Mouse (Mus musculus) midbrain, embryonic 16.5 days (tissue): ENCODE data around the gene Zfp385a. TPM values are rescaled to one million over a fixed set of nuclear protein-coding genes. Genes with fewer than 3 reads are reported as not detected.

Experiments used
- ATAC-seq: fragments of 200-750 bp; cut with Nextera tagmentation; 2 replicates; pipeline ENCODE4 v1.8.0; 2017; ENCODE audit warnings: moderate TSS enrichment
- H3K27ac ChIP-seq: fragments of 300-500 bp; sonication (generic); 2 replicates; pipeline ENCODE4 v1.5.1; 2014; ENCODE audit warnings: mild to moderate bottlenecking, low read length, mixed read lengths
- H3K27me3 ChIP-seq: fragments of 300-500 bp; sonication (generic); 2 replicates; pipeline ENCODE4 v1.6.1; 2014; ENCODE audit warnings: low read depth, low read length, mixed read lengths; ENCODE audit not compliant: control insufficient read depth, insufficient read depth
- H3K36me3 ChIP-seq: fragments of 300-500 bp; sonication (generic); 2 replicates; pipeline ENCODE4 v1.6.1; 2014; ENCODE audit warnings: mild to moderate bottlenecking, low read length, moderate library complexity, mixed read lengths; ENCODE audit not compliant: control insufficient read depth, insufficient read depth
- H3K4me1 ChIP-seq: fragments of 300-500 bp; sonication (generic); 2 replicates; pipeline ENCODE4 v1.6.1; 2014; ENCODE audit warnings: mild to moderate bottlenecking, low read length, mixed read lengths; ENCODE audit not compliant: control insufficient read depth, insufficient read depth
- H3K4me2 ChIP-seq: fragments of 300-500 bp; sonication (generic); 2 replicates; pipeline ENCODE4 v1.6.1; 2014; ENCODE audit warnings: mild to moderate bottlenecking, low read length, mixed read lengths
- H3K4me3 ChIP-seq: fragments of 300-500 bp; sonication (generic); 2 replicates; pipeline ENCODE4 v1.5.1; 2014; ENCODE audit warnings: low read depth, mild to moderate bottlenecking, low read length, moderate library complexity, mixed read lengths
- H3K9ac ChIP-seq: fragments of 300-500 bp; sonication (generic); 2 replicates; pipeline ENCODE4 v1.6.1; 2014; ENCODE audit warnings: low read depth, low read length, mixed read lengths
- H3K9me3 ChIP-seq: fragments of 300-500 bp; sonication (generic); replicated peaks from 2 replicates; pipeline ENCODE4 v1.6.1; 2014; ENCODE audit warnings: mild to moderate bottlenecking, low read length, mixed read lengths; ENCODE audit not compliant: control insufficient read depth, poor library complexity, severe bottlenecking
- WGBS: fragments of 180-500 bp; shearing (Covaris S2); extraction: QIAGEN DNeasy Blood & Tissue Kit; methylation state at CpG from one replicate; pipeline ENCODE4 v1.1.7; 2014; 5-methylcytosine and 5-hydroxymethylcytosine counted together
- polyA plus RNA-seq: library from polyadenylated mRNA; unstranded; fragments of >200 nt; fragmentation: Nextera tagmentation; extraction: Ambion mirVana; gene quantifications from 2 replicates; pipeline ENCODE4 v1.2.1, GENCODE M21; 2015

Gene Zfp385a
- 20.1 and 22.7 TPM in 2 replicates for polyA plus RNA-seq

DNA sequence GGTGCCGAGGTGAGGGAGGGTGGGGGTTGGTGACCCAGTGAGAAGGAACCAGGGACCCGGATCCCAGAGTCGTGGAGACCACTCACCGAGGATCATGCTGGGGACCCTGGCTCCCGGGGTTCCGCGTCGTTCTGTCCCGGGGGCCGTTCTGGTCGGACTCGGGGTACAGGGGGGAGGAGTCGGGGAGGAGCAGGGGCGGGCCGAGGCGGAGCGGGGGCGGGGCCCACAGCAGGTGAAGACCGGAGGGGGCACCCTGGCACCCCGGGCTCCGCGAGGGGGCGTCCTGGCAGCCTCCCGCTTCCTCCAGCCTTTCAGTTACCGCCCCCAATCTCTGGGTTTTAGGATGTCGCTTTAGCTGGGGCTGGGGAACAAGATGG, at the start of gene Zfp385a:
TSS of gene Zfp385a (minus strand) at position 133 of the 377 bp plus-strand sequence.
- H3K27ac ChIP-seq = peak within 1 kb of the TSS; percentile 39; the same call in 1 of the 2 replicates
- WGBS = 0% methylated on average over 25 of the region's 26 CpGs
- H3K27me3 ChIP-seq = no peaks in the 10 kb centered on the region
- peaks cover 23% of the 10 kb centered on the region for H3K4me1 ChIP-seq
- peak within 1 kb of the TSS; percentile 65 for H3K4me3 ChIP-seq
- peak; percentile 55 for ATAC-seq
- peak within 1 kb of the TSS; percentile 78 for H3K4me2 ChIP-seq
- no peaks in the 10 kb centered on the region for H3K36me3 ChIP-seq
- H3K9me3 ChIP-seq = no peaks in the 10 kb centered on the region
- peak within 1 kb of the TSS; percentile 81 for H3K9ac ChIP-seq

DNA sequence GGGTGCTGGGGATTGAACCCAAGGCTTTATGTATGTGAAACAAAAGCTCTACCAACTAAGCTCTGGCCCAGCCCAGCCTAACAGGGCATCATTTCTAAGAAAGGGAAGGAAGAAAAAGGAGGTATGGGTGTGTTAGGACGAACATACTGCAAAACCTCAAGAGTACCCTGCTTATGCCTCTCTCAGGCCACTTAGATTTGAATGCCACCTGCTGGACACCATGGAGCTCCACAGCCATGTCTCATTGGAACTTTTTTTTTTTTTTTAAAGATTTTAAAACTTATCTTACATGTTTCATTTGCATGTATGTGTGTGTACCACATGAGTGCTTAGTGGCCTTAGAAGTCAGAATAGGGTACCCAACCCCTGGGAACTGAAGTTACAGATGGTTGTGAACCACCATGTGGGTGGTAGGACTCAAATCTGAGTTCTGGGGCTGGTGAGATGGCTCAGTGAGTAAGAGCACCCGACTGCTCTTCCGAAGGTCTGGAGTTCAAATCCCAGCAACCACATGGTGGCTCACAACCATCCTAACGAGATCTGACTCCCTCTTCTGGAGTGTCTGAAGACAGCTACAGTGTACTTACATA, 48.8 kb upstream of the Zfp385a start:
- no peaks in the 10 kb centered on the region for H3K27me3 ChIP-seq
- H3K9ac ChIP-seq = no peak overlapping the region
- no peak overlapping the region for H3K4me3 ChIP-seq
- H3K4me1 ChIP-seq = no peaks in the 10 kb centered on the region
- H3K9me3 ChIP-seq = no peaks in the 10 kb centered on the region
- H3K36me3 ChIP-seq = no peaks in the 10 kb centered on the region
- WGBS = 77% methylated on average over 3 of the region's 4 CpGs
- no peak for ATAC-seq
- no peak overlapping the region for H3K4me2 ChIP-seq
- H3K27ac ChIP-seq = no peak overlapping the region

DNA sequence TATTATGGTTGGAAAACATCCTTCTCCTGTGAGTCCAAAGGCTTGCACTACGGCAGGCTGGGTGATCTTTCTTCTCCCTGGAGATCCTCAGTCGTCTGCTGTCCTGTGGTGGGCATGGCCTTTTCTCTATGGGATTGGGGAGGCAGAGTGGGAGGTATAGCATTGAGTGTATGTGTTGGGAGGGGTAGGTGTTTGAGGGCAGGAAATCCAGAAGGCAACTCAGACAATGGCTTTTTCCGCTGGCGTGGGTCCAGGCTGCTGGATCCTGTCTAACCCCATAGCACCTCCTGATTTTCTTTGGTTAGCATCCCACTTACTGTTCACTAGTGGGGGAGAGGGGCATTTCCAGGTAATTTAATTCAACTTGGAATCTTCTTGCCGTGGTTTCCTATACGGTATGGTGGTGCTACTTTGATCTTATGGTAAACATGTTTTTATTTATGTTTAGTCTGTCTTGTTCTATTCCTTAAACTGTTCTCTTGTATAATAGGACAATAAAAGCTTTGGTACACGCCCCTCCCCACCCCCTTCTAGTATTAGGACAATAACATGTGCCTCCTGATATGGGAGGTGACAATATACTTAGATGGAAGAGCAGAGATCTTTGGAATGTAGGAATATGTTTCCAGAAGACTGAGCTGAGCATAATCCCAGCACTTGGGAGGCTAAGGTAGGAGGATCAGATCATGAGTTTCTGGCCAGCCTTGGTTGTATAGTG, 44.0 kb upstream of the Zfp385a start:
- no peak overlapping the region for H3K4me2 ChIP-seq
- no peak overlapping the region for H3K27ac ChIP-seq
- H3K9me3 ChIP-seq = no peaks in the 10 kb centered on the region
- 68% methylated on average over 7 of the region's 7 CpGs for WGBS
- no peak overlapping the region for H3K9ac ChIP-seq
- ATAC-seq = no peak
- no peaks in the 10 kb centered on the region for H3K27me3 ChIP-seq
- no peaks in the 10 kb centered on the region for H3K36me3 ChIP-seq
- no peak overlapping the region for H3K4me3 ChIP-seq
- H3K4me1 ChIP-seq = no peaks in the 10 kb centered on the region

- no peak overlapping the region for H3K4me3 ChIP-seq
- no peak for ATAC-seq
- H3K9ac ChIP-seq = no peak overlapping the region
- no peaks in the 10 kb centered on the region for H3K27me3 ChIP-seq
- 41% methylated on average over 5 of the region's 5 CpGs for WGBS
- H3K9me3 ChIP-seq = no peaks in the 10 kb centered on the region
- no peak overlapping the region for H3K27ac ChIP-seq
- no peaks in the 10 kb centered on the region for H3K36me3 ChIP-seq
- H3K4me2 ChIP-seq = no peak overlapping the region
- no peaks in the 10 kb centered on the region for H3K4me1 ChIP-seq
These were observed 43.0 kb upstream of the Zfp385a start for GRCm38 (mm10) chr15:103382795-103383406.

DNA sequence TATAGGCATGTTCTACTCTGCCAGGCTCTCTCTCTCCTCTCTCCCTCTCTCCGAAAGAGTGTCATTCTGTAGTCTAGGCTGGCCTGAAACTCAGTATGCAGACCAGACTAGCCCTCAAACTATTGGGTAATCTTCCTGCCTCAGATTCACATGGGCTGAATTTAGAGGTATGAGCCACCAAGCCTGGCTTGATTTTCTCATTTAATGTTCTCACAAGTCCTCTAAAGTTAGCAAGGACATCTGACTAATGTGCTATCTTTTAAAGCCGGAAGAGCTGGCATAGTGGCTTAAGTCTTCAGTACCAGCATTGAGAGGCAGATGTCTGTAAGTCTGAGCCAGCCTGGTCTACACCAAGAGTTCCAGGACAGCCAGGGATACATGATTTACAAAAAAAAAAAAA, 42.2 kb upstream of the Zfp385a start:
- H3K4me2 ChIP-seq = no peak overlapping the region
- no peaks in the 10 kb centered on the region for H3K4me1 ChIP-seq
- WGBS = 88% methylated on average over 2 of the region's 2 CpGs
- no peak overlapping the region for H3K27ac ChIP-seq
- no peaks in the 10 kb centered on the region for H3K27me3 ChIP-seq
- no peak overlapping the region for H3K9ac ChIP-seq
- no peaks in the 10 kb centered on the region for H3K9me3 ChIP-seq
- no peak for ATAC-seq
- no peaks in the 10 kb centered on the region for H3K36me3 ChIP-seq
- H3K4me3 ChIP-seq = no peak overlapping the region

- H3K9ac ChIP-seq = no peak overlapping the region
- WGBS = 56% methylated on average over 3 of the region's 3 CpGs
- H3K9me3 ChIP-seq = no peaks in the 10 kb centered on the region
- no peak overlapping the region for H3K4me3 ChIP-seq
- no peaks in the 10 kb centered on the region for H3K27me3 ChIP-seq
- H3K4me1 ChIP-seq = no peaks in the 10 kb centered on the region
- ATAC-seq = no peak
- no peak overlapping the region for H3K4me2 ChIP-seq
- no peaks in the 10 kb centered on the region for H3K36me3 ChIP-seq
- no peak overlapping the region for H3K27ac ChIP-seq
These were observed 38.9 kb upstream of the Zfp385a start for GRCm38 (mm10) chr15:103378665-103379356.

DNA sequence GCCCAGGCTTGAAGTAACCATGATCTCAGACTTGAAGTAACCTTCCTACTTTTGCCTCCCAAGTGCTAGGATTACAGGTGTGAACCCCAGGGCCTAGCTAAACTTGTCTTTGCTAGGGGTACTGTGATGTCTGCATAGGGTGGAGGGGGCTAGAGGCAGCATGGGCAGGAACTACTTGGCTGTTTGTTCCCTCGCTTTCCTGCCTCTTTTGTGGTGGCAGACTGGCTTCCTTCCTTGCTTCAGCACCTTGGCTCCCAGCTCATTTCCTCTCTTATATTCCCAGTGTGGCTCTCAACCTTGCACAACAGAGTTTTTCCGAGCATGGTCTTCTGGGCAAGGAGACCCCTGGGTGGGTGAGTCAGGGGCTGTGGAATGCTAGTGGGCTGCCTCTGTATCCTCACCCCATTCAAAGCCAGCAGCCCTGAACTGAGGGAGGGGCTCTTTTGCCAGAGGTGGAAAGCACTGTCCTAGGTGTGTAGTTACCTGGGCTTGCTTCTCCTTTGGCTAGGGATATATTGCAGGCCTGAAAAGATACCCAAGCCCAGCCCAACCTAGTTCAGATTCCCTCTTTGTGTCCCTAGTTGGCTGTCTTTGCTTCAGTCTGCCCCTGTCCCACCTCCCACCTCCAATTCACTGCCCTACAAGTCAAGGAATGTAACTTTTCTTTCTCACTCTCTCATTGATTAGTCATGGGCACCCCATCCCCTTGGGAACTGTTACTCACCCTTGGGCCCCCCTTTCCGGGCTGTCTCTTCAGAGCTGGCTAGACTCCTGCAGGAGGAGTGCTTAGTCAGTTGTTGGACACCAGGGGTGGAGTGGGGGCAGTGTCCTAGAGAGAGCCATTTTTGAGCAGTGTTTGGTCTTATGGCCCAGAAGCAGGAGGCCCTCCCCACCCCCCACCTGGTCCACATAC, 38.1 kb upstream of the Zfp385a start:
- Histone ChIP-seq H3K4me3 (no peak overlapping the region), H3K9me3 (no peaks in the 10 kb centered on the region), H3K4me2 (no peak overlapping the region), H3K9ac (no peak overlapping the region), H3K27ac (no peak overlapping the region), H3K36me3 (no peaks in the 10 kb centered on the region), H3K27me3 (no peaks in the 10 kb centered on the region), H3K4me1 (no peaks in the 10 kb centered on the region)
- WGBS = 63% methylated on average over 3 of the region's 3 CpGs
- no peak for ATAC-seq

DNA sequence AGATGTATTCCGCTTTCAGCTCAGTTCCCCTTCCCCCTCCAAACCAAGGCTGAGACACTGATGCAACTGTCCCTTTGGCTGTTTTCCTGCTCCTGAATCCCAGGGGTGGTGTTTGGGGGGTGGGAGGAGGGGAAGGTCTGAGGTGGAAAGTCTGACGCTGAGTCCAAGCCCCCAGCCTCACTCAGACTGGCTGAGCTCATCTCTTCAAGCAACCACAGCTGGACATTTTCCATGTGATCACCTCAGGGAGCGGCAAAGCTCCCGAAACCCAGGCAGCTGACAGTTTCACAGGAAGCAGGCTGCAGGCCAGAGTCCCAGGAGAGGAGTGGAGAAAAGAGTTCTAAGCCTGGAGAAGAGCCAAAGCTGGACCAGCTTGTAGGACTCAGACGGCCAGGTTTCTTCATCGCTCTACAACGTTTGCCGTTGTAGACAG, 37.0 kb upstream of the Zfp385a start:
- 67% methylated on average over 8 of the region's 8 CpGs for WGBS
- ATAC-seq = no peak
- Histone ChIP-seq H3K36me3 (no peaks in the 10 kb centered on the region), H3K4me1 (no peaks in the 10 kb centered on the region), H3K27ac (no peak overlapping the region), H3K4me3 (no peak overlapping the region), H3K27me3 (no peaks in the 10 kb centered on the region), H3K9ac (no peak overlapping the region), H3K4me2 (no peak overlapping the region), H3K9me3 (no peaks in the 10 kb centered on the region)
